Mouse (Mus musculus) forebrain, embryonic 11.5 days (tissue): ENCODE data around the gene Yif1a. TPM values are rescaled to one million over a fixed set of nuclear protein-coding genes. Genes with fewer than 3 reads are reported as not detected.

Experiments
- ATAC-seq: fragments of 200-750 bp; cut with Nextera tagmentation; replicated peaks from 2 replicates; pipeline ENCODE4 v1.8.0; 2017; ENCODE audit warnings: moderate TSS enrichment; ENCODE audit not compliant: low FRiP score
- DNase-seq: peaks from one replicate; pipeline ENCODE4 v3.0.0-alpha.2; 2017; ENCODE audit warnings: low spot score
- H3K27ac ChIP-seq: fragments of 300-500 bp; sonication (generic); 2 replicates; pipeline ENCODE4 v1.5.1; 2014; ENCODE audit warnings: low read depth, low read length
- H3K27me3 ChIP-seq: fragments of 300-500 bp; sonication (generic); 2 replicates; pipeline ENCODE4 v1.6.1; 2014; ENCODE audit warnings: mild to moderate bottlenecking, low read length, mixed read lengths; ENCODE audit not compliant: control insufficient read depth, insufficient read depth
- H3K36me3 ChIP-seq: fragments of 300-500 bp; sonication (generic); 2 replicates; pipeline ENCODE4 v1.6.1; 2014; ENCODE audit warnings: mild to moderate bottlenecking, low read length, moderate library complexity, mixed read lengths; ENCODE audit not compliant: control insufficient read depth, insufficient read depth
- H3K4me1 ChIP-seq: fragments of 300-500 bp; sonication (generic); replicated peaks from 2 replicates; pipeline ENCODE4 v1.6.1; 2014; ENCODE audit warnings: low read length, mixed read lengths; ENCODE audit not compliant: control insufficient read depth, insufficient read depth
- H3K4me2 ChIP-seq: fragments of 300-500 bp; sonication (generic); 2 replicates; pipeline ENCODE4 v1.6.1; 2014; ENCODE audit warnings: low read depth, mild to moderate bottlenecking, low read length, moderate library complexity, mixed read lengths; ENCODE audit not compliant: severe bottlenecking
- H3K4me3 ChIP-seq: fragments of 300-500 bp; sonication (generic); 2 replicates; pipeline ENCODE4 v1.5.1; 2014; ENCODE audit warnings: low read depth, low read length
- H3K9ac ChIP-seq: fragments of 300-500 bp; sonication (generic); 2 replicates; pipeline ENCODE4 v1.6.1; 2014; ENCODE audit warnings: low read length
- H3K9me3 ChIP-seq: fragments of 300-500 bp; sonication (generic); 2 replicates; pipeline ENCODE4 v1.6.1; 2016; ENCODE audit warnings: low read length, mixed read lengths; ENCODE audit not compliant: control insufficient read depth
- WGBS: fragments of 180-500 bp; shearing (Covaris S2); extraction: QIAGEN DNeasy Blood & Tissue Kit; methylation state at CpG from one replicate; pipeline ENCODE4 v1.1.7; 2014; 5-methylcytosine and 5-hydroxymethylcytosine counted together
- polyA plus RNA-seq: library from polyadenylated mRNA; unstranded; fragments of >200 nt; fragmentation: Nextera tagmentation; extraction: Ambion mirVana; gene quantifications from 2 replicates; pipeline ENCODE4 v1.2.1, GENCODE M21; 2014

Gene Yif1a
- polyA plus RNA-seq, 1 experiment from 2014 or later = 69.5 TPM

GRCm38 (mm10) chr19:5057876-5058775 is 30.2 kb upstream of the Yif1a start:
- no peak for DNase-seq
- Histone ChIP-seq H3K27ac (no peak overlapping the region), H3K4me2 (no peak overlapping the region), H3K27me3 (peaks cover under 1% of the 10 kb centered on the region; the same call in 1 of the 2 replicates), H3K9me3 (no peaks in the 10 kb centered on the region), H3K36me3 (no peaks in the 10 kb centered on the region), H3K9ac (no peak overlapping the region), H3K4me1 (peaks cover 11% of the 10 kb centered on the region; the same call in 1 of the 2 replicates), H3K4me3 (no peak overlapping the region)
- WGBS = 22% methylated on average over 16 of the region's 16 CpGs
- no peak for ATAC-seq

GRCm38 (mm10) chr19:5058801-5059771 is 29.3 kb upstream of the Yif1a start:
- Histone ChIP-seq H3K4me2 (peak overlapping the region; percentile 15; the same call in 1 of the 2 replicates), H3K4me3 (no peak overlapping the region), H3K4me1 (peaks cover 11% of the 10 kb centered on the region; the same call in 1 of the 2 replicates), H3K27ac (0 out of 2 replicates have a peak overlapping the region, but pooled peaks have one; percentile 18), H3K36me3 (no peaks in the 10 kb centered on the region), H3K27me3 (no peaks in the 10 kb centered on the region), H3K9me3 (no peaks in the 10 kb centered on the region), H3K9ac (peak overlapping the region; percentile 35; the same call in 1 of the 2 replicates)
- DNase-seq = no peak
- 13% methylated on average over 10 of the region's 10 CpGs for WGBS
- peak; percentile 31; the same call in 1 of the 2 replicates for ATAC-seq

GRCm38 (mm10) chr19:5060365-5061330 is 27.7 kb upstream of the Yif1a start:
- ATAC-seq (no peak), DNase-seq (no peak)
- Histone ChIP-seq H3K4me2 (no peak overlapping the region), H3K4me3 (no peak overlapping the region), H3K27me3 (no peaks in the 10 kb centered on the region), H3K4me1 (peaks cover 11% of the 10 kb centered on the region; the same call in 1 of the 2 replicates), H3K27ac (no peak overlapping the region), H3K9ac (no peak overlapping the region), H3K9me3 (no peaks in the 10 kb centered on the region), H3K36me3 (no peaks in the 10 kb centered on the region)
- 44% methylated on average over 5 of the region's 5 CpGs for WGBS

- H3K4me1 ChIP-seq = peaks cover 14% of the 10 kb centered on the region; the same call in 1 of the 2 replicates
- H3K27ac ChIP-seq = no peak overlapping the region
These were observed 26.3 kb upstream of the Yif1a start for GRCm38 (mm10) chr19:5062041-5062440.

GRCm38 (mm10) chr19:5062446-5062845 is 25.9 kb upstream of the Yif1a start:
- no peak overlapping the region for H3K9ac ChIP-seq
- H3K4me1 ChIP-seq = peaks cover 18% of the 10 kb centered on the region; the same call in 1 of the 2 replicates
- ATAC-seq = no peak
- no peak overlapping the region for H3K4me3 ChIP-seq
- peaks cover 7% of the 10 kb centered on the region; the same call in 1 of the 2 replicates for H3K27me3 ChIP-seq
- no peak overlapping the region for H3K4me2 ChIP-seq
- H3K27ac ChIP-seq = no peak overlapping the region
- DNase-seq = no peak
- H3K9me3 ChIP-seq = no peaks in the 10 kb centered on the region
- 73% methylated on average over 6 of the region's 6 CpGs for WGBS
- H3K36me3 ChIP-seq = no peaks in the 10 kb centered on the region

More at GRCm38 (mm10) chr19:5062041-5062440, 26.3 kb upstream of the Yif1a start:
- WGBS = 91% methylated on average over 5 of the region's 5 CpGs
- peaks cover 3% of the 10 kb centered on the region; the same call in 1 of the 2 replicates for H3K27me3 ChIP-seq
- H3K4me2 ChIP-seq = no peak overlapping the region
- no peak overlapping the region for H3K9ac ChIP-seq
- DNase-seq (no peak), ATAC-seq (no peak)
- H3K4me3 ChIP-seq = no peak overlapping the region
- no peaks in the 10 kb centered on the region for H3K9me3 ChIP-seq
- no peaks in the 10 kb centered on the region for H3K36me3 ChIP-seq

- H3K9me3 ChIP-seq = no peaks in the 10 kb centered on the region
- ATAC-seq (no peak), DNase-seq (no peak)
- WGBS = 79% methylated on average over 7 of the region's 7 CpGs
- no peak overlapping the region for H3K4me3 ChIP-seq
- H3K27me3 ChIP-seq = peaks cover 30% of the 10 kb centered on the region
- no peak overlapping the region for H3K9ac ChIP-seq
- no peak overlapping the region for H3K4me2 ChIP-seq
- H3K27ac ChIP-seq = no peak overlapping the region
- peaks cover 25% of the 10 kb centered on the region for H3K4me1 ChIP-seq
- H3K36me3 ChIP-seq = no peaks in the 10 kb centered on the region
These were observed 23.2 kb upstream of the Yif1a start for GRCm38 (mm10) chr19:5065104-5065503.

GRCm38 (mm10) chr19:5067040-5067799 is 21.1 kb upstream of the Yif1a start:
- Histone ChIP-seq H3K27ac (no peak overlapping the region), H3K4me2 (peak overlapping the region; percentile 88)
- 8% methylated on average over 15 of the region's 15 CpGs for WGBS

More at GRCm38 (mm10) chr19:5067040-5067799, 21.1 kb upstream of the Yif1a start:
- no peak for ATAC-seq
- Histone ChIP-seq H3K4me3 (peak overlapping the region; percentile 35; the same call in 1 of the 2 replicates), H3K4me1 (peaks cover 31% of the 10 kb centered on the region), H3K27me3 (peaks cover 32% of the 10 kb centered on the region), H3K9me3 (no peaks in the 10 kb centered on the region), H3K36me3 (no peaks in the 10 kb centered on the region), H3K9ac (peak overlapping the region; percentile 60; the same call in 1 of the 2 replicates)
- no peak for DNase-seq
